Mouse (Mus musculus) kidney, adult 2 months (tissue): ENCODE results near the gene Slc22a23.

Experiments
- CTCF ChIP-seq: fragments of 200-500 bp; conservative IDR thresholded peaks from 2 replicates; pipeline ENCODE4 v1.5.1; 2011; ENCODE audit warnings: low read depth, mild to moderate bottlenecking, control low read depth, low read length, moderate library complexity, mixed read lengths; ENCODE audit not compliant: insufficient read depth, insufficient read length
- POLR2A ChIP-seq: fragments of 200-500 bp; IDR thresholded peaks from one replicate; pipeline ENCODE4 v1.6.1; 2011; ENCODE audit warnings: low read depth, low read length, control low read depth

DNA sequence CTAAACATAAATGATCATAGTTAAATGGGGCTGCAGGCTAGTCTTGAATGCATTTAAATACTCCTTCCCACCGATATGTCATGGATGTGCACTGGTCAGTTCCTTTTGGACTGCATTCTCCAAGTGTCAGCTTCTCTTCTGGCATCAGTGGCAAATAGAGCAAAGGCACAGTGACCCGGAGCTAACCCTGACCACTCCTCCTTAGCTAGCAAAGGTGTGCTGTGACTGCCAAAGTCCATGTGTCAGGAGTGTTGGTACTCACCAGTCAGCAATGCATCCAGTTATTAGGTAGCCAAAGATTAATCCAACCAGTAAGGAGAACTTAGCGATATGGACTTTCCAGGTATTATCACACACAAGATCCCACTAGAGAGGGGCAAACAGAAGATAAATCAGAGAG, 40.1 kb downstream of the Slc22a23 start:
- TF ChIP-seq CTCF (no peak), POLR2A (no peak)
